Mouse (Mus musculus) liver, postnatal 0 days (tissue): Measurements from ENCODE around the gene Gm49384. TPM values are rescaled to one million over a fixed set of nuclear protein-coding genes. Genes with fewer than 3 reads are reported as not detected.

Experiments
- ATAC-seq: fragments of 200-750 bp; cut with Nextera tagmentation; 2 replicates; pipeline ENCODE4 v1.8.0; 2017; ENCODE audit warnings: mild to moderate bottlenecking, moderate library complexity
- DNase-seq: peaks from one replicate; pipeline ENCODE4 v3.0.0-alpha.2; 2016
- H3K27ac ChIP-seq: fragments of 300-500 bp; sonication (generic); 2 replicates; pipeline ENCODE4 v1.5.1; 2014; ENCODE audit warnings: antibody characterized with exemption, moderate library complexity, mild to moderate bottlenecking, low read depth
- H3K27me3 ChIP-seq: fragments of 300-500 bp; sonication (generic); 2 replicates; pipeline ENCODE4 v1.6.1; 2014; ENCODE audit warnings: low read length, control low read depth, mixed read lengths; ENCODE audit not compliant: insufficient read depth
- H3K36me3 ChIP-seq: fragments of 300-500 bp; sonication (generic); replicated peaks from 2 replicates; pipeline ENCODE4 v1.6.1; 2014; ENCODE audit warnings: mild to moderate bottlenecking, control low read depth, low read length, moderate library complexity, mixed read lengths; ENCODE audit not compliant: insufficient read depth
- H3K4me1 ChIP-seq: fragments of 300-500 bp; sonication (generic); 2 replicates; pipeline ENCODE4 v1.6.1; 2014; ENCODE audit warnings: antibody characterized with exemption, mild to moderate bottlenecking, control low read depth; ENCODE audit not compliant: insufficient read depth
- H3K4me2 ChIP-seq: fragments of 300-500 bp; sonication (generic); 2 replicates; pipeline ENCODE4 v1.6.1; 2014; ENCODE audit warnings: low read depth, mild to moderate bottlenecking, low read length, moderate library complexity, mixed read lengths
- H3K4me3 ChIP-seq: fragments of 300-500 bp; sonication (generic); 2 replicates; pipeline ENCODE4 v1.5.1; 2014; ENCODE audit warnings: low read depth, low read length
- H3K9ac ChIP-seq: fragments of 300-500 bp; sonication (generic); replicated peaks from 2 replicates; pipeline ENCODE4 v1.6.1; 2014; ENCODE audit warnings: mild to moderate bottlenecking, moderate library complexity
- H3K9me3 ChIP-seq: fragments of 300-500 bp; sonication (generic); 2 replicates; pipeline ENCODE4 v1.6.1; 2016; ENCODE audit warnings: mild to moderate bottlenecking, control low read depth, low read length, mixed read lengths
- CTCF ChIP-seq: sonication (generic); IDR thresholded peaks from 2 replicates; pipeline ENCODE4 v1.5.1; 2016; ENCODE audit warnings: antibody characterized with exemption, low read depth
- EP300 ChIP-seq: IDR thresholded peaks from 2 replicates; pipeline ENCODE4 v1.6.1; 2016; ENCODE audit warnings: antibody characterized with exemption, low read depth, mild to moderate bottlenecking
- WGBS: fragments of 180-500 bp; shearing (Covaris S2); extraction: QIAGEN DNeasy Blood & Tissue Kit; methylation state at CpG from one replicate; pipeline ENCODE4 v1.1.7; 2014; ENCODE audit not compliant: insufficient replicate concordance; 5-methylcytosine and 5-hydroxymethylcytosine counted together
- polyA plus RNA-seq: library from polyadenylated mRNA; unstranded; fragments of >200 nt; fragmentation: Nextera tagmentation; extraction: Ambion mirVana; gene quantifications from 2 replicates; pipeline ENCODE4 v1.2.1, GENCODE M21; 2015

The Gm49384 gene
- polyA plus RNA-seq, 1 experiment from 2014 or later: 9.5 TPM

DNA sequence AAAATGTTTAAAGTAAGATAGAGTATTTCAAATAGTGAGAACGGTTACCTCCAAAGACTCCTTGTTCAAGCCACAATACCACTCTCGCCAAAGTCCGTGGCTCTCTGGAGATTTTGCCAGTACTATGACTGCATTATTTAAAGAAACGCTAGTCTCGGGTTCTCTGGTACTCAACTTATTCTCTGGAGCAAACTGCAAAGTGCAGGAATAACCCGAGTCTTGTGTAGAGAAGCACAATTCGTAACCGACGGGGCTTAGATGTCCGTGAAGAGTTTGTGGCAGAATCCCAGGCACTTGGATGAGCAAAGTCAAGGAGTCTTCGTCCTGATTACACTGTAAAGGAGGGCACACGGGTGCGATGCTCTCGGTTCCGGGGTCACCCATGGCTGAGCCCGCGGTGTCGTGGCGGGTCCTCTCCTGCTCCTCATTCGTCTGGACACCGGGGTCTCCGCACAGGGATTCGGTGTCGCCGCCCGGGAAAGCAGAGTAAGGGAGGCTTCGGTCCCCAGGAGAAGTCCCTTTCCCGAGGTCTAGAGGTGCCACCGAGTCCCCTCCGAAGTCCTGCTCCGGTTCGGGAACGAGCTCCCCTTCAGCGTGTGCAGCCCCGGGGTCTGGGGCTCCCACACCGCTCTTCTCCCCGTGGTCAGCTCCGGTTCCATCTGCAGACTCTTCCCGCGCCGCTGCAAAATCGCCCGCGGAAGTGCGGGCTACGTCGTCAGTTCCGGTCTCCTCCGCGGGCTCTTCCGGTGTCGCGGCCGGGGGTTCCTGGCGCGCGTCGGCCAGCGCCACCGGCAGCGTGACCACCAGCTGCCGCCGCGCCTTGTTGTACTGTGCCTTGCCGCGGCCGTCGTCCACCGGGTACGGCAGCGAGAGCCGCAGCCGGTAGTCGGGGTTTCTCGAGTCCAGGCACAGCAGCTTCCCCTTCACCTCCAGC, 7.4 kb downstream of the Gm49384 start, which contains the start of gene Gm49383:
Gene Gm49383 (minus strand): TSS at position 661 of the 934 bp plus-strand sequence.
- Histone ChIP-seq H3K9me3 (no peaks in the 10 kb centered on the region), H3K4me3 (peak within 1 kb of the TSS; percentile 99), H3K27me3 (no peaks in the 10 kb centered on the region), H3K9ac (peak within 1 kb of the TSS; percentile 93), H3K27ac (peak within 1 kb of the TSS; percentile 92), H3K36me3 (peaks cover 15% of the 10 kb centered on the region), H3K4me1 (peaks cover 17% of the 10 kb centered on the region), H3K4me2 (peak within 1 kb of the TSS; percentile 97)
- TF ChIP-seq EP300 (no peak), CTCF (no peak)
- DNase-seq (peak; percentile 81), ATAC-seq (peak; percentile 74)
- 3% methylated on average over 75 of the region's 75 CpGs for WGBS

DNA sequence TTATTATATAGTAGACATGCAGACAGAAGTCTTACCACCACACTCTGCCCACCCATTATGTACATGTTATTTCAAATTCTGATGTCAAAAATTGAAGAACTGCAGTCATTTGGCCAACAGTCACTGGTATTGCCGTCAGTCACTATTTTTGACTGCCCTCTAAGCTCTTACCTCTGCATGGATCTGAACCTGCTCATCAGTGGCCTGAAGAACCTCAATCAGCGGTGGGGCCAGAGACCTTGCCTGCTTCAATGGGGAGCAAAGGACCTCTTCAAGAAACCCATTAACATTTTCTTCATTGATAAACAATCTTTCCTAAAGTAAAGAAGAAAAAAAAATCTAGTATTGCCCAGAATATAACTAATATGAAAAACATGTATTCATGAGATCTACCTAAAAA, 11.4 kb downstream of the Gm49384 start:
- H3K9ac ChIP-seq: no peak overlapping the region
- WGBS: 92% methylated on average over 2 of the region's 2 CpGs
- ATAC-seq (no peak), DNase-seq (no peak)
- H3K27me3 ChIP-seq: no peaks in the 10 kb centered on the region
- H3K36me3 ChIP-seq: peaks cover 7% of the 10 kb centered on the region
- H3K4me1 ChIP-seq: 0 out of 2 replicates have a peak, but pooled peaks cover 7% of the 10 kb centered on the region
- H3K4me2 ChIP-seq: no peak overlapping the region
- no peaks in the 10 kb centered on the region for H3K9me3 ChIP-seq
- TF ChIP-seq CTCF (no peak), EP300 (no peak)
- H3K27ac ChIP-seq: no peak overlapping the region
- H3K4me3 ChIP-seq: no peak overlapping the region

DNA sequence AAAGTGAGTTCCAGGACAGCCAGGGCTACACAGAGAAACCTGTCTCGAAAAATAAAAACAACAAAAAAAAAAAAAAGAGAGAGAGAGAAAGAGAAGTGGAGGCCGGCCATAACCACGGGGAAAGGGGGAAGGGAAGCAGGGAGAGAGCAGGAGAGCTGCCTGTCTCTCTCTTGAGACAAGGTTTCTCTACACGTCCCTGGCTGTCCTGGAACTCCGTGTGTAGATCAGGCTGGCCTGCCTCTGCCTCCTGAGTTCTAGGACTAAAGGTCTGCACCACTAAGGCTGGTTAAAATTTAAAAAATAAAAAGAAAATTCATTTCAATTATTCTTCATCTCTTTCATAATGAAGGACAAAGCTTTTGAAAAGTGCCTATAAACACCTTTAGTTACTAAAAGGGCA, 12.7 kb downstream of the Gm49384 start:
- no peak overlapping the region for H3K27ac ChIP-seq
- H3K4me2 ChIP-seq: no peak overlapping the region
- DNase-seq (no peak), ATAC-seq (no peak)
- no peak overlapping the region for H3K9ac ChIP-seq
- WGBS: 69% methylated on average over 5 of the region's 5 CpGs
- no peak for TF ChIP-seq CTCF
- TF ChIP-seq EP300: no peak
- peaks cover 10% of the 10 kb centered on the region for H3K36me3 ChIP-seq
- no peaks in the 10 kb centered on the region for H3K27me3 ChIP-seq
- no peak overlapping the region for H3K4me3 ChIP-seq
- H3K4me1 ChIP-seq: peaks cover 16% of the 10 kb centered on the region
- H3K9me3 ChIP-seq: no peaks in the 10 kb centered on the region

- WGBS: 89% methylated on average over 1 of the region's 1 CpGs
- H3K4me1 ChIP-seq: peaks cover 15% of the 10 kb centered on the region
- no peak overlapping the region for H3K27ac ChIP-seq
- TF ChIP-seq CTCF (peak; percentile 58), EP300 (no peak)
- DNase-seq (no peak), ATAC-seq (0 out of 2 replicates have a peak, but pooled peaks have one; percentile 33)
- H3K27me3 ChIP-seq: no peaks in the 10 kb centered on the region
- H3K4me3 ChIP-seq: no peak overlapping the region
- H3K4me2 ChIP-seq: no peak overlapping the region
- H3K36me3 ChIP-seq: peaks cover 10% of the 10 kb centered on the region
- H3K9me3 ChIP-seq: no peaks in the 10 kb centered on the region
- no peak overlapping the region for H3K9ac ChIP-seq
These were observed 13.5 kb downstream of the Gm49384 start for GRCm38 (mm10) chr12:69190522-69190921.

GRCm38 (mm10) chr12:69190074-69190473, 14.0 kb downstream of the Gm49384 start:
- Histone ChIP-seq H3K36me3 (peaks cover 10% of the 10 kb centered on the region), H3K27ac (no peak overlapping the region), H3K4me2 (no peak overlapping the region), H3K9ac (no peak overlapping the region), H3K4me1 (peaks cover 16% of the 10 kb centered on the region), H3K4me3 (no peak overlapping the region), H3K27me3 (no peaks in the 10 kb centered on the region), H3K9me3 (no peaks in the 10 kb centered on the region)
- DNase-seq (no peak), ATAC-seq (no peak)
- no peak for TF ChIP-seq EP300
- no peak for TF ChIP-seq CTCF
- 89% methylated on average over 9 of the region's 9 CpGs for WGBS

GRCm38 (mm10) chr12:69186811-69187471, 17.1 kb downstream of the Gm49384 start:
- Histone ChIP-seq H3K9me3 (no peaks in the 10 kb centered on the region), H3K27me3 (no peaks in the 10 kb centered on the region), H3K27ac (peak overlapping the region; percentile 66), H3K4me1 (peaks cover 20% of the 10 kb centered on the region), H3K4me3 (no peak overlapping the region), H3K4me2 (peak overlapping the region; percentile 20), H3K9ac (peak overlapping the region; percentile 39; the same call in 1 of the 2 replicates), H3K36me3 (peaks cover 13% of the 10 kb centered on the region)
- no peak for TF ChIP-seq CTCF
- no peak for TF ChIP-seq EP300
- 47% methylated on average over 5 of the region's 5 CpGs for WGBS
- no peak for ATAC-seq
- peak; percentile 18 for DNase-seq
